Mouse (Mus musculus) intestine, postnatal 0 days (tissue): Measurements from ENCODE around the gene 1810010H24Rik. TPM values are rescaled to one million over a fixed set of nuclear protein-coding genes. Genes with fewer than 3 reads are reported as not detected.
"Not testable (repeated sequence)": the region's sequence is repeated elsewhere in the genome, so short reads cannot be mapped to it uniquely, and the experiment has no call there.

Experiments used
- ATAC-seq: fragments of 200-750 bp; cut with Nextera tagmentation; 2 replicates; pipeline ENCODE4 v1.8.0; 2017; ENCODE audit warnings: mild to moderate bottlenecking, moderate TSS enrichment, moderate library complexity
- H3K27ac ChIP-seq: fragments of 300-500 bp; sonication (generic); 2 replicates; pipeline ENCODE4 v1.5.1; 2014; ENCODE audit warnings: mild to moderate bottlenecking, low read depth, low read length, moderate library complexity
- H3K27me3 ChIP-seq: fragments of 300-500 bp; sonication (generic); replicated peaks from 2 replicates; pipeline ENCODE4 v1.6.1; 2014; ENCODE audit warnings: low read length, mixed read lengths; ENCODE audit not compliant: control insufficient read depth, insufficient read depth
- H3K36me3 ChIP-seq: fragments of 300-500 bp; sonication (generic); 2 replicates; pipeline ENCODE4 v1.6.1; 2014; ENCODE audit warnings: mild to moderate bottlenecking, moderate library complexity; ENCODE audit not compliant: control insufficient read depth, insufficient read depth
- H3K4me1 ChIP-seq: fragments of 300-500 bp; sonication (generic); replicated peaks from 2 replicates; pipeline ENCODE4 v1.6.1; 2014; ENCODE audit warnings: antibody characterized with exemption, low read length, mixed read lengths; ENCODE audit not compliant: control insufficient read depth, insufficient read depth
- H3K4me2 ChIP-seq: fragments of 300-500 bp; sonication (generic); replicated peaks from 2 replicates; pipeline ENCODE4 v1.6.1; 2014; ENCODE audit warnings: low read depth, mild to moderate bottlenecking, moderate library complexity
- H3K4me3 ChIP-seq: fragments of 300-500 bp; sonication (generic); 2 replicates; pipeline ENCODE4 v1.5.1; 2014; ENCODE audit warnings: low read depth, low read length
- H3K9ac ChIP-seq: fragments of 300-500 bp; sonication (generic); 2 replicates; pipeline ENCODE4 v1.6.1; 2014; ENCODE audit warnings: mild to moderate bottlenecking, low read depth, low read length
- H3K9me3 ChIP-seq: fragments of 300-500 bp; sonication (generic); 2 replicates; pipeline ENCODE4 v1.6.1; 2016; ENCODE audit warnings: mixed run types; ENCODE audit not compliant: control insufficient read depth
- CTCF ChIP-seq: sonication (generic); IDR thresholded peaks from 2 replicates; pipeline ENCODE4 v1.5.1; 2016; ENCODE audit warnings: low read depth, mild to moderate bottlenecking, control low read depth, antibody characterized with exemption, moderate library complexity
- WGBS: fragments of 180-500 bp; shearing (Covaris S2); extraction: QIAGEN DNeasy Blood & Tissue Kit; methylation state at CpG from one replicate; pipeline ENCODE4 v1.1.7; 2014; 5-methylcytosine and 5-hydroxymethylcytosine counted together
- polyA plus RNA-seq: library from polyadenylated mRNA; unstranded; fragments of >200 nt; fragmentation: Nextera tagmentation; extraction: Ambion mirVana; gene quantifications from 2 replicates; pipeline ENCODE4 v1.2.1, GENCODE M21; 2015

1810010H24Rik gene
- polyA plus RNA-seq, 1 experiment from 2014 or later: 9.9 TPM

GRCm38 (mm10) chr11:107012324-107013017, 13.0 kb upstream of the 1810010H24Rik start:
- H3K27ac ChIP-seq: peak overlapping the region; percentile 96
- whole genome bisulfite sequencing: under 1% methylated on average over 37 of the region's 37 CpGs

GRCm38 (mm10) chr11:107014020-107014585, 11.4 kb upstream of the 1810010H24Rik start:
- WGBS: 76% methylated on average over 11 of the region's 11 CpGs
- no peaks in the 10 kb centered on the region for H3K4me1 ChIP-seq
- no peak overlapping the region for H3K9ac ChIP-seq
- peak overlapping the region; percentile 52 for H3K4me2 ChIP-seq
- ATAC-seq: no peak
- no peaks in the 10 kb centered on the region for H3K27me3 ChIP-seq
- H3K9me3 ChIP-seq: no peaks in the 10 kb centered on the region
- no peaks in the 10 kb centered on the region for H3K36me3 ChIP-seq
- H3K27ac ChIP-seq: peak overlapping the region; percentile 84
- TF ChIP-seq CTCF: peak; percentile 55
- no peak overlapping the region for H3K4me3 ChIP-seq

More at GRCm38 (mm10) chr11:107012324-107013017, 13.0 kb upstream of the 1810010H24Rik start:
- H3K9me3 ChIP-seq: no peaks in the 10 kb centered on the region
- H3K36me3 ChIP-seq: no peaks in the 10 kb centered on the region
- peak overlapping the region; percentile 67 for H3K9ac ChIP-seq
- H3K4me2 ChIP-seq: peak overlapping the region; percentile 60
- peak overlapping the region; percentile 54 for H3K4me3 ChIP-seq
- TF ChIP-seq CTCF: no peak
- H3K4me1 ChIP-seq: no peaks in the 10 kb centered on the region
- no peaks in the 10 kb centered on the region for H3K27me3 ChIP-seq
- ATAC-seq: peak; percentile 85

- WGBS: 23% methylated on average over 14 of the region's 14 CpGs
Observed at GRCm38 (mm10) chr11:107014597-107015309, 10.7 kb upstream of the 1810010H24Rik start.

DNA sequence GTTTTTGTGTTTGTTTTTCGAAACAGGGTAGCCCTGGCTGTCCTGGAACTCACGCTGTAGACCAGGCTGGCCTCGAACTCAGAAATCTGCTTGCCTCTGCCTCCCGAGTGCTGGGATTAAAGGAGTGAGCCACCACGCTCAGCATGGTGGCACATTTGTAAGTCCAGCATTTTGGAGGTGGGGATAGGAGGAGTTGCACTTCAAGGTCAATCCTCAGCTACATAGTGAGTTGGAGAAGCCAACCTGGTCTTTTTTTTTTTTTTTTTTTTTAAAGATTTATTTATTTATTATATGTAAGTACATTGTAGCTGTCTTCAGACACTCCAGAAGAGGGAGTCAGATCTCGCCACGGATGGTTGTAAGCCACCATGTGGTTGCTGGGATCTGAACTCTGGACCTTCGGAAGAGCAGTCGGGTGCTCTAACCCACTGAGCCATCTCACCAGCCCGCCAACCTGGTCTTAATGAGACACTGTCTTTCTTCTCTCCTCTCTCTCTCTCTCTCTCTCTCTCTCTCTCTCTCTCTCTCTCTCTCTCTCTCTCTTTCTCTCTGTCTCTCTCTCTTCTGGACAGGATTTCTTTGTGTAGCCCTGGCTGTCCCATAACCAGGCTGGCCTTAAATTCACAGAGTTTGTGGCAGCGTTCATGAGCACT, 9.8 kb upstream of the 1810010H24Rik start:
- H3K4me1 ChIP-seq, H3K27me3 ChIP-seq, H3K9me3 ChIP-seq, H3K27ac ChIP-seq, H3K4me3 ChIP-seq, H3K36me3 ChIP-seq, ATAC-seq, H3K4me2 ChIP-seq, H3K9ac ChIP-seq: not testable (repeated sequence)
- 76% methylated on average over 11 of the region's 11 CpGs for WGBS

More at GRCm38 (mm10) chr11:107014597-107015309, 10.7 kb upstream of the 1810010H24Rik start:
- Histone ChIP-seq H3K27ac (peak overlapping the region; percentile 84), H3K4me2 (peak overlapping the region; percentile 52), H3K4me1 (no peaks in the 10 kb centered on the region), H3K36me3 (no peaks in the 10 kb centered on the region), H3K9ac (peak overlapping the region; percentile 18; the same call in 1 of the 2 replicates), H3K4me3 (peak overlapping the region; percentile 5; the same call in 1 of the 2 replicates), H3K9me3 (no peaks in the 10 kb centered on the region), H3K27me3 (no peaks in the 10 kb centered on the region)
- peak; percentile 67 for ATAC-seq
- peak; percentile 71 for TF ChIP-seq CTCF

DNA sequence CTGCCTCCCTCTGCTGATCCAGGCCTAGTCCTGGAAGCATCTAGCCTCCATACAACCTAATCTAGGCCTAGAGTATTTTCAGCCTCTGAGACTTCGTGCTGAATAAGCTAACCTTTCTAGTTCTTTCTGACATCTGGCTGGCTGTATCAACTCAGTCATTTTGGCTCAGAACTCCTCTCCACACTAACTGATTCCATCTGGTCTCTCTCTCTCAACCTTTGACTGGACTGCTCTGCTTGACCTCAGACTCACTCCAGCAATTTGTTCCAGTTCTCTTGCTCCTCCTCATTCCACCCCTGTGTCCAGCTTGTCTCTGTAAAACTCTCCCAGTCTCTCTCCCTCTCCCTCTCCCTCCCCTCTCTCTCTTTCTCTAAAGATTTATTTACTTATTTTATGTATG, 8.6 kb upstream of the 1810010H24Rik start:
- no peak overlapping the region for H3K9ac ChIP-seq
- ATAC-seq: no peak
- TF ChIP-seq CTCF: peak; percentile 35
- H3K9me3 ChIP-seq: no peaks in the 10 kb centered on the region
- no peak overlapping the region for H3K4me3 ChIP-seq
- H3K27ac ChIP-seq: no peak overlapping the region
- no peaks in the 10 kb centered on the region for H3K4me1 ChIP-seq
- no peaks in the 10 kb centered on the region for H3K36me3 ChIP-seq
- H3K27me3 ChIP-seq: no peaks in the 10 kb centered on the region
- H3K4me2 ChIP-seq: no peak overlapping the region
- 44% methylated on average over 1 of the region's 1 CpGs for WGBS
